ENCODE assay signal across 37 mouse cellular contexts in the genomic region with DNA sequence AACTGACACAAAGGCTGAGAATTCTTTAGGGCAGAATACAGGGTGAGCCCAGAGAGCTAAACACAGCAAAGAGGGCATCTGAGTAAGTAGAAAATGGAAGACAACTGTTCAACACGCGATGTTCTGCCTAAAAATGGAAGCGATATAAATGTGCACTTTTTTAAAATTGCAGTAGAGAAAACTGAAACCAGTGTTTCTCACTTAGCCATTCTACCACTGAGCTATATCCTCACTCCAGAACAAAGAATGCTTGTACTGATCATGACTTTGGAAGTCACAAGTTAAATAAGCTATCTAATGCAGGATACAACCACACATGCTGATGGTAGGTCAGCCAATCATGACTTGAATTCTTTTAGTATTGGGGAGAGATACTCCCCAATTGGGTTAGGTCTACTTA. TPM values are rescaled to one million over a fixed set of nuclear protein-coding genes. Genes with fewer than 3 reads are reported as not detected.
"Had no signal": no experiment of that assay in that cellular context is flagged by ENCODE, and none has a peak within 500 bp of the region (broad histone marks: within the 10 kb centered on the region; RNA-seq: fewer than 3 reads in every experiment).

No protein-coding gene starts in this region.

- H3K4me3 ChIP-seq: embryonic facial prominence, embryonic 10.5 days; embryonic facial prominence, embryonic 12.5 days; embryonic facial prominence, embryonic 13.5 days; embryonic facial prominence, embryonic 15.5 days; erythroblast, embryonic 14.5 days; forebrain, embryonic 10.5 days; forebrain, embryonic 12.5 days; forebrain, embryonic 13.5 days; forebrain, embryonic 15.5 days; gastrocnemius, adult 2 months; heart, adult 2 months had no signal

- H3K4me1 ChIP-seq: embryonic facial prominence, embryonic 10.5 days; embryonic facial prominence, embryonic 12.5 days; embryonic facial prominence, embryonic 13.5 days; embryonic facial prominence, embryonic 15.5 days; forebrain, embryonic 10.5 days; forebrain, embryonic 12.5 days; forebrain, embryonic 13.5 days; forebrain, embryonic 15.5 days had no signal

- H3K27ac ChIP-seq: embryonic facial prominence, embryonic 10.5 days; embryonic facial prominence, embryonic 12.5 days; embryonic facial prominence, embryonic 13.5 days; embryonic facial prominence, embryonic 15.5 days; forebrain, embryonic 10.5 days; forebrain, embryonic 12.5 days; forebrain, embryonic 13.5 days; forebrain, embryonic 15.5 days; gastrocnemius, adult 2 months; heart, adult 2 months had no signal

- H3K36me3 ChIP-seq: embryonic facial prominence, embryonic 10.5 days; embryonic facial prominence, embryonic 12.5 days; embryonic facial prominence, embryonic 13.5 days; embryonic facial prominence, embryonic 15.5 days; forebrain, embryonic 10.5 days; forebrain, embryonic 12.5 days; forebrain, embryonic 15.5 days had no signal

- H3K9me3 ChIP-seq: embryonic facial prominence, embryonic 10.5 days; embryonic facial prominence, embryonic 12.5 days; embryonic facial prominence, embryonic 13.5 days; embryonic facial prominence, embryonic 15.5 days; forebrain, embryonic 10.5 days; forebrain, embryonic 12.5 days; forebrain, embryonic 13.5 days; forebrain, embryonic 15.5 days had no signal

- H3K9ac ChIP-seq: embryonic facial prominence, embryonic 12.5 days; embryonic facial prominence, embryonic 13.5 days; embryonic facial prominence, embryonic 15.5 days; forebrain, embryonic 12.5 days; forebrain, embryonic 13.5 days; forebrain, embryonic 15.5 days; forebrain, postnatal 0 days had no signal

- ATAC-seq: forebrain, embryonic 13.5 days; forebrain, embryonic 14.5 days; forebrain, embryonic 15.5 days; forebrain, embryonic 16.5 days; forebrain, postnatal 0 days had no signal

- DNase-seq: cerebellum, adult 8-10 months; cerebellum, adult 9-10 months; cerebellum, adult 9-11 months; cerebellum, postnatal 10 days; cerebellum, postnatal 14 days; cerebellum, postnatal 25 days; cerebellum, postnatal 36 days; embryo, embryonic 11 days; forebrain, postnatal 0 days; gastrocnemius, adult 2 months; gastrocnemius, postnatal 10 days; gastrocnemius, postnatal 14 days; gastrocnemius, postnatal 25 days; gastrocnemius, postnatal 36 days; heart, adult 11 months; heart, adult 18-20 months; heart, adult 2 months had no signal

- H3K27me3 ChIP-seq: embryonic facial prominence, embryonic 12.5 days; embryonic facial prominence, embryonic 13.5 days; embryonic facial prominence, embryonic 15.5 days; forebrain, embryonic 12.5 days; forebrain, embryonic 13.5 days; forebrain, embryonic 15.5 days had no signal

- H3K4me2 ChIP-seq: embryonic facial prominence, embryonic 12.5 days; embryonic facial prominence, embryonic 13.5 days; embryonic facial prominence, embryonic 15.5 days; forebrain, embryonic 12.5 days; forebrain, embryonic 13.5 days; forebrain, embryonic 15.5 days had no signal

RNA-seq across cellular contexts. Expression of a gene that starts 30.5 kb away (rescaled TPM):
- total RNA-seq: common myeloid progenitor, adult 5-6 weeks; gastrocnemius, adult 18-20 months; gastrocnemius, adult 2 months; gastrocnemius, adult 8-10 months; gastrocnemius, postnatal 10 days; gastrocnemius, postnatal 14 days; gastrocnemius, postnatal 25 days; gastrocnemius, postnatal 36 days; gastrocnemius, postnatal 4 days; granulocyte monocyte progenitor cell, adult 5-6 weeks; heart, adult 18-20 months; heart, adult 2 months; heart, adult 8-10 months had no signal
- polyA plus RNA-seq: embryonic facial prominence, embryonic 10.5 days; embryonic facial prominence, embryonic 11.5 days; embryonic facial prominence, embryonic 13.5 days; embryonic facial prominence, embryonic 14.5 days; embryonic facial prominence, embryonic 15.5 days; erythroblast, embryonic 14.5 days; gonadal fat pad, adult 2 months; heart, adult 2 months had no signal

RNA-seq across cellular contexts. Expression of a gene that starts 30.5 kb away (rescaled TPM):
- total RNA-seq: common myeloid progenitor, adult 5-6 weeks; gastrocnemius, adult 18-20 months; gastrocnemius, adult 2 months; gastrocnemius, adult 8-10 months; gastrocnemius, postnatal 10 days; gastrocnemius, postnatal 14 days; gastrocnemius, postnatal 25 days; gastrocnemius, postnatal 36 days; gastrocnemius, postnatal 4 days; granulocyte monocyte progenitor cell, adult 5-6 weeks; heart, adult 18-20 months; heart, adult 2 months; heart, adult 8-10 months had no signal
- polyA plus RNA-seq: embryonic facial prominence, embryonic 13.5 days; erythroblast, embryonic 14.5 days; gonadal fat pad, adult 2 months; heart, adult 2 months had no signal
